Mouse (Mus musculus) heart, postnatal 0 days (tissue): Measurements from ENCODE around the gene Pdgfa.

Experiments
- CTCF ChIP-seq: IDR thresholded peaks from 2 replicates; pipeline ENCODE4 v1.5.1; 2016; ENCODE audit warnings: antibody characterized with exemption, control low read depth, low read depth
- EP300 ChIP-seq: IDR thresholded peaks from 2 replicates; pipeline ENCODE4 v1.6.1; 2016; ENCODE audit warnings: antibody characterized with exemption, low read depth

DNA sequence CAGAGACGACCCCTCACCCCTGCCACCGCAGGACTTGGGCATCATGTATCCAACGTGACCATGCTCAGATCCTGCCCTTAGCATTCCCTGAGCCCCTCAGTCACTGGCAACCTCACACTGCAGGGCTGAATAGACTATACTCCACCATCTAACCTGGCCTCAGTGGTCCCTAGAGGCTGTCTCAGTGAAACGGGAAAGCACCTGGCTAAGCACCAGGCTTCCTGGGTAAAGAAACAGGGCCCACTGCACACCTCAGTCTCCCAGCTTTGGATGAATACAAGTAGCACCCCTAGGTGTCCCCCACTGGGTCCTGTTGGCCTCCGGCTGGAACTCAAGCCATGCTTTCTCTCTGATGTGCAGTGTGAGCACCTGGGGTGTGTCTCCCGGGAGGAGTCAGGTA, 23.7 kb downstream of the Pdgfa start:
- TF ChIP-seq CTCF = no peak
- no peak for TF ChIP-seq EP300
